Mouse (Mus musculus): Measurements from ENCODE around the gene Znrf2. TPM values are rescaled to one million over a fixed set of nuclear protein-coding genes. Genes with fewer than 3 reads are reported as not detected.

Znrf2 gene
- total RNA-seq, 1 experiment from 2014 or later = 85.1 TPM

GRCm38 (mm10) chr6:54936496-54936895, 119.8 kb downstream of the Znrf2 start:
- no peak for ATAC-seq (ENCODE audit: extremely low read depth, insufficient number of reproducible peaks, low FRiP score, poor library complexity, severe bottlenecking)

- no peak for ATAC-seq (ENCODE audit: extremely low read depth, insufficient number of reproducible peaks, low FRiP score, poor library complexity, severe bottlenecking)
Measured at GRCm38 (mm10) chr6:54939631-54940030, 122.9 kb downstream of the Znrf2 start.

GRCm38 (mm10) chr6:54940126-54940525, 123.4 kb downstream of the Znrf2 start:
- ATAC-seq (ENCODE audit: extremely low read depth, insufficient number of reproducible peaks, low FRiP score, poor library complexity, severe bottlenecking) = no peak

- ATAC-seq (ENCODE audit: extremely low read depth, insufficient number of reproducible peaks, low FRiP score, poor library complexity, severe bottlenecking) = no peak
Measured at GRCm38 (mm10) chr6:54941149-54941548, 124.4 kb downstream of the Znrf2 start.

Other genes starting within 250 kb of the Znrf2 start
- gene Plekha8, start 221.8 kb upstream of the Znrf2 start, total RNA-seq (2017) = 0.37 and 0.58 TPM in 2 replicates
- not detected in 2 replicates for gene Fkbp14, start 219.6 kb upstream of the Znrf2 start, total RNA-seq (2017)
- gene Mturn, start 135.3 kb upstream of the Znrf2 start, total RNA-seq (2017) = 14.2 and 18.0 TPM in 2 replicates
- 44.9 and 46.8 TPM in 2 replicates for gene Nod1, start 155.7 kb downstream of the Znrf2 start, total RNA-seq (2017)
- 35.7 and 57.7 TPM in 2 replicates for gene Ggct, start 176.0 kb downstream of the Znrf2 start, total RNA-seq (2017)
- 50.6 and 58.1 TPM in 2 replicates for gene Gars, start 221.1 kb downstream of the Znrf2 start, total RNA-seq (2017)

All from neutrophil, adult 5-6 weeks (primary cell).